Mouse (Mus musculus): Measurements from ENCODE around the gene Tph1. TPM values are rescaled to one million over a fixed set of nuclear protein-coding genes. Genes with fewer than 3 reads are reported as not detected.

Tph1 gene
- polyA plus RNA-seq, 1 experiment from 2014 or later = 0.80 TPM

- Histone ChIP-seq H3K27me3 (replicated peaks) (no peaks in the 10 kb centered on the region), H3K4me1 (peaks cover 28% of the 10 kb centered on the region), H3K4me2 (peak overlapping the region; percentile 71), H3K4me3 (peak overlapping the region; percentile 71), H3K36me3 (replicated peaks) (no peaks in the 10 kb centered on the region), H3K9ac (peak overlapping the region; percentile 75), H3K9me3 (no peaks in the 10 kb centered on the region), H3K27ac (peak overlapping the region; percentile 85)
- no peak; the same call in 1 of the 2 replicates for ATAC-seq (replicated peaks)
- 5% methylated on average over 17 of the region's 17 CpGs for WGBS
Measured at GRCm38 (mm10) chr7:46640062-46640461, 32.3 kb downstream of the Tph1 start.

- Histone ChIP-seq H3K4me1 (peaks cover 28% of the 10 kb centered on the region), H3K4me2 (peak within 1 kb of the TSS; percentile 71), H3K9ac (peak within 1 kb of the TSS; percentile 75), H3K4me3 (peak within 1 kb of the TSS; percentile 71), H3K27ac (peak within 1 kb of the TSS; percentile 85), H3K27me3 (replicated peaks) (no peaks in the 10 kb centered on the region), H3K36me3 (replicated peaks) (no peaks in the 10 kb centered on the region), H3K9me3 (no peaks in the 10 kb centered on the region)
- peak; percentile 96 for ATAC-seq (replicated peaks)
- under 1% methylated on average over 30 of the region's 30 CpGs for WGBS
Measured at GRCm38 (mm10) chr7:46639692-46640031, 32.7 kb downstream of the Tph1 start, which contains the start of gene Sergef. Gene Sergef, minus strand, starts transcription at chr7:46639807.

- Histone ChIP-seq H3K27me3 (replicated peaks) (no peaks in the 10 kb centered on the region), H3K36me3 (replicated peaks) (no peaks in the 10 kb centered on the region), H3K9ac (peak overlapping the region; percentile 75), H3K4me3 (peak overlapping the region; percentile 71), H3K27ac (peak overlapping the region; percentile 85), H3K9me3 (no peaks in the 10 kb centered on the region), H3K4me1 (peaks cover 28% of the 10 kb centered on the region), H3K4me2 (peak overlapping the region; percentile 71)
- 5% methylated on average over 32 of the region's 32 CpGs for WGBS
- peak; percentile 21 for ATAC-seq (replicated peaks)
Measured at GRCm38 (mm10) chr7:46638889-46639691, 33.2 kb downstream of the Tph1 start.

GRCm38 (mm10) chr7:46628375-46628975, 43.9 kb downstream of the Tph1 start:
- peaks cover 14% of the 10 kb centered on the region; the same call in 1 of the 2 replicates for H3K36me3 ChIP-seq (replicated peaks)
- no peak overlapping the region for H3K9ac ChIP-seq
- H3K4me1 ChIP-seq = no peaks in the 10 kb centered on the region
- no peak overlapping the region for H3K27ac ChIP-seq
- no peaks in the 10 kb centered on the region for H3K27me3 ChIP-seq (replicated peaks)
- 44% methylated on average over 8 of the region's 8 CpGs for WGBS
- ATAC-seq (replicated peaks) = no peak; the same call in 1 of the 2 replicates
- H3K4me3 ChIP-seq = no peak overlapping the region
- H3K4me2 ChIP-seq = no peak overlapping the region
- H3K9me3 ChIP-seq = no peaks in the 10 kb centered on the region

GRCm38 (mm10) chr7:46623979-46624378, 48.4 kb downstream of the Tph1 start:
- Histone ChIP-seq H3K4me1 (no peaks in the 10 kb centered on the region), H3K9ac (no peak overlapping the region), H3K36me3 (replicated peaks) (peaks cover 14% of the 10 kb centered on the region; the same call in 1 of the 2 replicates), H3K9me3 (no peaks in the 10 kb centered on the region), H3K4me2 (no peak overlapping the region), H3K27me3 (replicated peaks) (no peaks in the 10 kb centered on the region), H3K27ac (no peak overlapping the region), H3K4me3 (no peak overlapping the region)
- 54% methylated on average over 2 of the region's 3 CpGs for WGBS
- no peak for ATAC-seq (replicated peaks)

GRCm38 (mm10) chr7:46618416-46619110, 53.8 kb downstream of the Tph1 start:
- ATAC-seq (replicated peaks) = no peak
- WGBS = 95% methylated on average over 23 of the region's 23 CpGs

GRCm38 (mm10) chr7:46616429-46617005, 55.8 kb downstream of the Tph1 start:
- H3K27ac ChIP-seq = no peak overlapping the region
- no peaks in the 10 kb centered on the region for H3K9me3 ChIP-seq
- H3K27me3 ChIP-seq (replicated peaks) = no peaks in the 10 kb centered on the region
- no peaks in the 10 kb centered on the region for H3K4me1 ChIP-seq
- peaks cover 23% of the 10 kb centered on the region for H3K36me3 ChIP-seq (replicated peaks)
- ATAC-seq (replicated peaks) = no peak
- WGBS = 94% methylated on average over 7 of the region's 7 CpGs
- no peak overlapping the region for H3K9ac ChIP-seq
- no peak overlapping the region for H3K4me2 ChIP-seq
- no peak overlapping the region for H3K4me3 ChIP-seq

More at GRCm38 (mm10) chr7:46618416-46619110, 53.8 kb downstream of the Tph1 start:
- Histone ChIP-seq H3K9ac (no peak overlapping the region), H3K27me3 (replicated peaks) (no peaks in the 10 kb centered on the region), H3K4me2 (no peak overlapping the region), H3K4me1 (no peaks in the 10 kb centered on the region), H3K36me3 (replicated peaks) (peaks cover 15% of the 10 kb centered on the region), H3K4me3 (no peak overlapping the region), H3K27ac (no peak overlapping the region), H3K9me3 (no peaks in the 10 kb centered on the region)

- ATAC-seq (replicated peaks) = no peak
- Histone ChIP-seq H3K27me3 (replicated peaks) (no peaks in the 10 kb centered on the region), H3K4me1 (no peaks in the 10 kb centered on the region), H3K9ac (no peak overlapping the region), H3K27ac (no peak overlapping the region), H3K4me3 (no peak overlapping the region), H3K36me3 (replicated peaks) (peaks cover 18% of the 10 kb centered on the region), H3K4me2 (no peak overlapping the region), H3K9me3 (no peaks in the 10 kb centered on the region)
- WGBS = 68% methylated on average over 5 of the region's 5 CpGs
Measured at GRCm38 (mm10) chr7:46615256-46615977, 56.9 kb downstream of the Tph1 start.

- Histone ChIP-seq H3K9me3 (no peaks in the 10 kb centered on the region), H3K9ac (no peak overlapping the region), H3K27ac (no peak overlapping the region), H3K27me3 (replicated peaks) (no peaks in the 10 kb centered on the region), H3K36me3 (replicated peaks) (peaks cover 14% of the 10 kb centered on the region), H3K4me2 (no peak overlapping the region), H3K4me1 (no peaks in the 10 kb centered on the region), H3K4me3 (no peak overlapping the region)
- ATAC-seq (replicated peaks) = no peak
- WGBS = 95% methylated on average over 12 of the region's 12 CpGs
Measured at GRCm38 (mm10) chr7:46614263-46614662, 58.1 kb downstream of the Tph1 start.

- Histone ChIP-seq H3K27me3 (replicated peaks) (no peaks in the 10 kb centered on the region), H3K9me3 (no peaks in the 10 kb centered on the region), H3K4me3 (no peak overlapping the region), H3K27ac (no peak overlapping the region), H3K4me1 (no peaks in the 10 kb centered on the region), H3K9ac (no peak overlapping the region), H3K36me3 (replicated peaks) (peaks cover 7% of the 10 kb centered on the region; the same call in 1 of the 2 replicates), H3K4me2 (no peak overlapping the region)
- 80% methylated on average over 10 of the region's 10 CpGs for WGBS
- ATAC-seq (replicated peaks) = no peak
Measured at GRCm38 (mm10) chr7:46613091-46613490, 59.2 kb downstream of the Tph1 start.

- Histone ChIP-seq H3K4me2 (no peak overlapping the region), H3K36me3 (replicated peaks) (peaks cover 7% of the 10 kb centered on the region; the same call in 1 of the 2 replicates), H3K4me1 (0 out of 2 replicates have a peak, but pooled peaks cover under 1% of the 10 kb centered on the region), H3K27ac (no peak overlapping the region), H3K9ac (no peak overlapping the region), H3K9me3 (no peaks in the 10 kb centered on the region), H3K4me3 (no peak overlapping the region), H3K27me3 (replicated peaks) (no peaks in the 10 kb centered on the region)
- no peak for ATAC-seq (replicated peaks)
- WGBS = 76% methylated on average over 6 of the region's 6 CpGs
Measured at GRCm38 (mm10) chr7:46612421-46612937, 59.9 kb downstream of the Tph1 start.
